Mouse (Mus musculus) skeletal muscle tissue, postnatal 0 days (tissue): ENCODE data around the gene Hoga1. TPM values are rescaled to one million over a fixed set of nuclear protein-coding genes. Genes with fewer than 3 reads are reported as not detected.

ENCODE experiments used
- polyA plus RNA-seq: library from polyadenylated mRNA; unstranded; fragments of >200 nt; fragmentation: Nextera tagmentation; extraction: Ambion mirVana; gene quantifications from 2 replicates; pipeline ENCODE4 v1.2.1, GENCODE M21; 2015

Hoga1 gene
- polyA plus RNA-seq: 7.6 and 11.3 TPM in 2 replicates

GRCm38 (mm10) chr19:42045269-42046102, at the start of gene Hoga1:
Hoga1 (plus strand) TSS chr19:42045610.

GRCm38 (mm10) chr19:42035456-42036248, 9.8 kb upstream of the Hoga1 start, which contains the start of gene Ankrd2:
Ankrd2 (plus strand) TSS chr19:42036000.

GRCm38 (mm10) chr19:42051948-42052347, 6.5 kb downstream of the Hoga1 start, which contains the start of gene 4933411K16Rik:
4933411K16Rik (plus strand) TSS chr19:42052248.

GRCm38 (mm10) chr19:42086166-42086565, 40.8 kb downstream of the Hoga1 start, which contains the start of gene Morn4:
Morn4 (minus strand) TSS chr19:42086357.

GRCm38 (mm10) chr19:42089748-42090595, 44.6 kb downstream of the Hoga1 start, which contains the start of gene Pi4k2a:
Pi4k2a (plus strand) TSS chr19:42090470.

Other genes with a start within 250 kb of the Hoga1 start
- gene Arhgap19, start 243.6 kb upstream of the Hoga1 start, polyA plus RNA-seq: 5.2 and 5.6 TPM in 2 replicates
- 7.7 and 9.2 TPM in 2 replicates for gene Frat1, start 215.6 kb upstream of the Hoga1 start, polyA plus RNA-seq
- 6.3 and 6.4 TPM in 2 replicates for gene Frat2, start 197.5 kb upstream of the Hoga1 start, polyA plus RNA-seq
- 15.1 and 19.2 TPM in 2 replicates for gene Rrp12, start 149.4 kb upstream of the Hoga1 start, polyA plus RNA-seq
- gene Pgam1, start 133.7 kb upstream of the Hoga1 start, polyA plus RNA-seq: 87.7 and 128 TPM in 2 replicates
- 39.4 and 40.6 TPM in 2 replicates for gene Exosc1, start 112.2 kb upstream of the Hoga1 start, polyA plus RNA-seq
- gene Zdhhc16, start 112.1 kb upstream of the Hoga1 start, polyA plus RNA-seq: 50.6 and 51.0 TPM in 2 replicates
- 11.5 and 14.6 TPM in 2 replicates for gene Mms19, start 64.5 kb upstream of the Hoga1 start, polyA plus RNA-seq
- gene Ubtd1, start 63.8 kb upstream of the Hoga1 start, polyA plus RNA-seq: 32.9 and 35.0 TPM in 2 replicates
- 82.7 and 174 TPM in 2 replicates for gene Ankrd2, start 9.6 kb upstream of the Hoga1 start, polyA plus RNA-seq
- 0.12 TPM in 1 of 2 replicates, not detected in the other for gene 4933411K16Rik, start 6.6 kb downstream of the Hoga1 start, polyA plus RNA-seq
- gene Morn4, start 40.7 kb downstream of the Hoga1 start, polyA plus RNA-seq: 3.0 and 3.1 TPM in 2 replicates
- gene Pi4k2a, start 44.9 kb downstream of the Hoga1 start, polyA plus RNA-seq: 13.4 and 13.5 TPM in 2 replicates
- gene Avpi1, start 83.4 kb downstream of the Hoga1 start, polyA plus RNA-seq: 29.5 and 30.2 TPM in 2 replicates
- gene Marveld1, start 101.8 kb downstream of the Hoga1 start, polyA plus RNA-seq: 8.4 and 14.2 TPM in 2 replicates
- gene Zfyve27, start 118.3 kb downstream of the Hoga1 start, polyA plus RNA-seq: 11.0 and 11.2 TPM in 2 replicates
- gene Sfrp5, start 156.6 kb downstream of the Hoga1 start, polyA plus RNA-seq: 3.3 and 4.2 TPM in 2 replicates
- 0.71 and 1.0 TPM in 2 replicates for gene Golga7b, start 202.0 kb downstream of the Hoga1 start, polyA plus RNA-seq